Mouse (Mus musculus): ENCODE results near the gene Rbm38. TPM values are rescaled to one million over a fixed set of nuclear protein-coding genes. Genes with fewer than 3 reads are reported as not detected.
A peak's percentile ranks its signal among the peaks of the same experiment; 100 is the strongest.

Gene Rbm38
- polyA plus RNA-seq, 1 experiment from 2014 or later: 10.0 TPM

DNA sequence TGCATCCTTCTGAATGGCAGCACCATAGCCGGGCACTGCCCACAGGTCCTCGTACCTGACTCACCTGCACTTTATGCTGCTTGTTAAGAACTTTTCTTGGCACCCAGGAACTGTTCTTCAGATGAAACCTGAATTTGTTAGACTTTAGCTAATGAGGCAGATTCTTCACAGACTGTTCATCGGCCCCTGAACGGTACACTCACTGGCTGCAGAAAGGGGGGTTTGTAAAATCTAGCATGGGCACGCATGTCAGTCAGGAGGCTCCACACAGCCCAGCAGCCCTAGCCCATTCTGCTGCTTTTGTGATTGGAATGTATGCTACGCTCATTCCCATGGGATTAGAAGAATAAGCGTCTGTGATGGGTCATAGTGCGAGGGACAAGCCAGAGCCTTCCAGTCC is 16.6 kb upstream of the Rbm38 start:
- no peak overlapping the region for H3K27ac ChIP-seq (ENCODE audit: low read depth, low read length)
- H3K27me3 ChIP-seq (replicated peaks; ENCODE audit: control insufficient read depth, insufficient read depth, low read length): no peaks in the 10 kb centered on the region
- H3K4me3 ChIP-seq (ENCODE audit: low read length): no peak overlapping the region
- no peak overlapping the region for H3K9ac ChIP-seq (ENCODE audit: low read depth, low read length)
- peaks cover 36% of the 10 kb centered on the region for H3K36me3 ChIP-seq (ENCODE audit: control insufficient read depth, insufficient read depth, low read length)
- no peaks in the 10 kb centered on the region for H3K9me3 ChIP-seq (ENCODE audit: control insufficient read depth, low read length)
- 93% methylated on average over 8 of the region's 8 CpGs for WGBS
- no peak for ATAC-seq
- peaks cover 9% of the 10 kb centered on the region for H3K4me1 ChIP-seq (ENCODE audit: control insufficient read depth, insufficient read depth, low read depth, low read length)
- no peak overlapping the region for H3K4me2 ChIP-seq (ENCODE audit: low read length)

GRCm38 (mm10) chr2:173010220-173010717 is 10.0 kb upstream of the Rbm38 start:
- Histone ChIP-seq H3K4me3 (ENCODE audit: low read length) (no peak overlapping the region), H3K36me3 (ENCODE audit: control insufficient read depth, insufficient read depth, low read length) (peaks cover 57% of the 10 kb centered on the region), H3K4me1 (ENCODE audit: control insufficient read depth, insufficient read depth, low read depth, low read length) (no peaks in the 10 kb centered on the region), H3K9me3 (ENCODE audit: control insufficient read depth, low read length) (no peaks in the 10 kb centered on the region), H3K27ac (ENCODE audit: low read depth, low read length) (no peak overlapping the region), H3K9ac (ENCODE audit: low read depth, low read length) (no peak overlapping the region), H3K27me3 (replicated peaks; ENCODE audit: control insufficient read depth, insufficient read depth, low read length) (no peaks in the 10 kb centered on the region), H3K4me2 (ENCODE audit: low read length) (no peak overlapping the region)
- no peak for ATAC-seq
- WGBS: 77% methylated on average over 3 of the region's 3 CpGs

DNA sequence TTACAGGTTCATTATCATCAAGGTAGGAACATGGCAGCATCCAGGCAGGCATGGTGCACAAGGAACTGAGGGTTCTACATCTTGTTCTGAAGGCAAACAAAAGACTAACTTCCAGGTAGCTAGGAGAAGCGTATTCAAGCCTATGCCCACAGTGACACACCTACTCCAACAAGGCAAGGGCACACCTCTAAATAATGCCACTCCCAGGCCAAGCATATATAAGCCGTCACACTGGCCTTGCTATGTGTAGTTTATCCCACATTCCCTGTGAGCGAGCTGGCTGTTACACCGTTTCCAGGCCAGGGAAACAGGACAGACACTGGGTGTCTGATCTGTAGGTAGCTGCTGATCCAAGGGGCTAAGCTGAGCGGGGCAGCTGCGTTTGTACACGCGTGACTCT is 8.9 kb upstream of the Rbm38 start:
- H3K4me1 ChIP-seq (ENCODE audit: control insufficient read depth, insufficient read depth, low read depth, low read length): no peaks in the 10 kb centered on the region
- WGBS: 98% methylated on average over 8 of the region's 8 CpGs
- peaks cover 54% of the 10 kb centered on the region for H3K36me3 ChIP-seq (ENCODE audit: control insufficient read depth, insufficient read depth, low read length)
- no peak overlapping the region for H3K9ac ChIP-seq (ENCODE audit: low read depth, low read length)
- H3K4me2 ChIP-seq (ENCODE audit: low read length): no peak overlapping the region
- H3K27ac ChIP-seq (ENCODE audit: low read depth, low read length): no peak overlapping the region
- no peak overlapping the region for H3K4me3 ChIP-seq (ENCODE audit: low read length)
- no peak for ATAC-seq
- no peaks in the 10 kb centered on the region for H3K27me3 ChIP-seq (replicated peaks; ENCODE audit: control insufficient read depth, insufficient read depth, low read length)
- H3K9me3 ChIP-seq (ENCODE audit: control insufficient read depth, low read length): no peaks in the 10 kb centered on the region

GRCm38 (mm10) chr2:173014741-173015287 is 5.5 kb upstream of the Rbm38 start:
- H3K4me3 ChIP-seq (ENCODE audit: low read length): no peak overlapping the region
- ATAC-seq: no peak
- H3K27me3 ChIP-seq (replicated peaks; ENCODE audit: control insufficient read depth, insufficient read depth, low read length): no peaks in the 10 kb centered on the region
- WGBS: 83% methylated on average over 7 of the region's 7 CpGs
- H3K9ac ChIP-seq (ENCODE audit: low read depth, low read length): no peak overlapping the region
- H3K9me3 ChIP-seq (ENCODE audit: control insufficient read depth, low read length): no peaks in the 10 kb centered on the region
- no peak overlapping the region for H3K4me2 ChIP-seq (ENCODE audit: low read length)
- peaks cover 34% of the 10 kb centered on the region for H3K36me3 ChIP-seq (ENCODE audit: control insufficient read depth, insufficient read depth, low read length)
- no peak overlapping the region for H3K27ac ChIP-seq (ENCODE audit: low read depth, low read length)
- peaks cover 3% of the 10 kb centered on the region for H3K4me1 ChIP-seq (ENCODE audit: control insufficient read depth, insufficient read depth, low read depth, low read length)

DNA sequence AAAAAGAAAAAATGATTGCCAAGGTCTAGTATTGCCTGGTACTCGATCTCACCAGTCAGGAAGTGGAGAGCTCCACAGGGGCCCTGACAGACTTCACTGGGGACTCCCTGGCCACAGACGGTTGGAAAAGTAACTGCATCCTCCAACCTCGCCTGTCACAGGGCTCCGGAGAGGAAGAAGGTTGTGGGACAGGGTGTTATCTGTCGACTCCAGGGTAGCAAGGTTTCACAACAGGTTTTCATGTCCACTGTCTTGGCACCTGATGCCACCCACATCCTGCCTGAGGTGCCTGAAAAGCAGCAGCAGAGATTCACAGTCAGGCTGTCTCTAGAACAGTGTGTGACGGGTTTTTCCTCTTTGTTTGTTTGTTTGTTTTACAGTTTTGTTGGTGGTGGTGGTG is 2.4 kb upstream of the Rbm38 start:
- peaks cover 16% of the 10 kb centered on the region; the same call in 1 of the 2 replicates for H3K36me3 ChIP-seq (ENCODE audit: control insufficient read depth, insufficient read depth, low read length)
- no peak overlapping the region for H3K4me3 ChIP-seq (ENCODE audit: low read length)
- 51% methylated on average over 6 of the region's 6 CpGs for WGBS
- H3K27me3 ChIP-seq (replicated peaks; ENCODE audit: control insufficient read depth, insufficient read depth, low read length): peaks cover 3% of the 10 kb centered on the region
- peaks cover 18% of the 10 kb centered on the region for H3K4me1 ChIP-seq (ENCODE audit: control insufficient read depth, insufficient read depth, low read depth, low read length)
- no peak overlapping the region for H3K27ac ChIP-seq (ENCODE audit: low read depth, low read length)
- no peak overlapping the region for H3K4me2 ChIP-seq (ENCODE audit: low read length)
- ATAC-seq: no peak
- no peaks in the 10 kb centered on the region for H3K9me3 ChIP-seq (ENCODE audit: control insufficient read depth, low read length)
- no peak overlapping the region for H3K9ac ChIP-seq (ENCODE audit: low read depth, low read length)

DNA sequence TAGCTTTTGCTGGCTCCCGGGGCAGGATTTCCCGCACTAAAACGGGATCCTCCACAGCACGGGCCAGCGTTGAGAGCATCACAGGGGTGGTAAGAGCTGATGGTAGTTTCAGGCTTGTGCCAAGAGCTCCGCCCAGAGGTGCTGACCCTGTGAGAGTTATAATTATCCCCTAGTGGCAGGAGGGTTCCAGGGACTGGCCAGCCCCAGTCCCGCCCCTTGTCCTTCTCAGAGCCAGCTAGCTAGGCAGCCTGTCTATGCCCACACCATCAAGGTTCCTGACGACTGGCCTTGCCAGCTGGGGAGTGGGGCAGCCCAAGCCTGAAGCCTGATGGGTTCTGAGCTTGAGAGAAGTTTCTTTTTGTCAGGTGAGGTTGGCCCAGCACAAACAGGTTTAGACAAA is 1.7 kb upstream of the Rbm38 start:
- H3K4me1 ChIP-seq (ENCODE audit: control insufficient read depth, insufficient read depth, low read depth, low read length): peaks cover 24% of the 10 kb centered on the region
- H3K9me3 ChIP-seq (ENCODE audit: control insufficient read depth, low read length): no peaks in the 10 kb centered on the region
- H3K27ac ChIP-seq (ENCODE audit: low read depth, low read length): no peak overlapping the region
- H3K36me3 ChIP-seq (ENCODE audit: control insufficient read depth, insufficient read depth, low read length): peaks cover 12% of the 10 kb centered on the region; the same call in 1 of the 2 replicates
- no peak for ATAC-seq
- 24% methylated on average over 8 of the region's 8 CpGs for WGBS
- H3K27me3 ChIP-seq (replicated peaks; ENCODE audit: control insufficient read depth, insufficient read depth, low read length): peaks cover 3% of the 10 kb centered on the region
- no peak overlapping the region for H3K9ac ChIP-seq (ENCODE audit: low read depth, low read length)
- no peak overlapping the region for H3K4me2 ChIP-seq (ENCODE audit: low read length)
- H3K4me3 ChIP-seq (ENCODE audit: low read length): no peak overlapping the region

GRCm38 (mm10) chr2:173019322-173019721 is 976 bp upstream of the Rbm38 start:
- H3K27ac ChIP-seq (ENCODE audit: low read depth, low read length): no peak overlapping the region
- no peaks in the 10 kb centered on the region for H3K9me3 ChIP-seq (ENCODE audit: control insufficient read depth, low read length)
- H3K27me3 ChIP-seq (replicated peaks; ENCODE audit: control insufficient read depth, insufficient read depth, low read length): peaks cover 3% of the 10 kb centered on the region
- WGBS: 19% methylated on average over 9 of the region's 9 CpGs
- peaks cover 8% of the 10 kb centered on the region; the same call in 1 of the 2 replicates for H3K36me3 ChIP-seq (ENCODE audit: control insufficient read depth, insufficient read depth, low read length)
- H3K9ac ChIP-seq (ENCODE audit: low read depth, low read length): 0 out of 2 replicates have a peak overlapping the region, but pooled peaks have one; percentile 24
- ATAC-seq: no peak
- H3K4me1 ChIP-seq (ENCODE audit: control insufficient read depth, insufficient read depth, low read depth, low read length): peaks cover 30% of the 10 kb centered on the region
- H3K4me2 ChIP-seq (ENCODE audit: low read length): peak overlapping the region; percentile 74
- H3K4me3 ChIP-seq (ENCODE audit: low read length): peak overlapping the region; percentile 37

DNA sequence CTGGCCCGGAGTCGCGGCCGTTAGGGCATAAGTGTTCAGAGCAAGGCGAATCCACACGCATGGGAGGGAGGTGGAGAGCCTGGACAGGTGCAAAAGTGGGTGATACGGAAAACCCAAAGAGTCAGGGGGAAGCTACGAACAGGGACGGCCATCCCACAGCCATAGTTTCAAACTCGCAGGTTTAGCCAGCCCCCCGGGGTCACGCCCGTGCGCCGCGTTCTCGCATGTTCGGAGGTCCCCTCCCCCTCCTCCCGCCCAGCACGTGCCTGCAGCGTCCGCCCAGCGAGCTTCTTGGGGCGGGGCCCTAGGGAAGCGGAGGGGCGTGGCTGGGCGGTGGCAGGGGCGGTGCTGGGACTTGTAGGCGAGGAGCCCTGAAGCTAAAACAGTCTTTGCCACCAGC is 508 bp upstream of the Rbm38 start:
- no peaks in the 10 kb centered on the region for H3K9me3 ChIP-seq (ENCODE audit: control insufficient read depth, low read length)
- H3K4me2 ChIP-seq (ENCODE audit: low read length): peak overlapping the region; percentile 74
- peaks cover 4% of the 10 kb centered on the region; the same call in 1 of the 2 replicates for H3K36me3 ChIP-seq (ENCODE audit: control insufficient read depth, insufficient read depth, low read length)
- WGBS: under 1% methylated on average over 20 of the region's 29 CpGs
- peak overlapping the region; percentile 24; the same call in 1 of the 2 replicates for H3K9ac ChIP-seq (ENCODE audit: low read depth, low read length)
- H3K27me3 ChIP-seq (replicated peaks; ENCODE audit: control insufficient read depth, insufficient read depth, low read length): peaks cover 3% of the 10 kb centered on the region
- H3K4me1 ChIP-seq (ENCODE audit: control insufficient read depth, insufficient read depth, low read depth, low read length): peaks cover 34% of the 10 kb centered on the region
- H3K27ac ChIP-seq (ENCODE audit: low read depth, low read length): no peak overlapping the region
- ATAC-seq: peak; percentile 35; the same call in 1 of the 2 replicates
- peak overlapping the region; percentile 37 for H3K4me3 ChIP-seq (ENCODE audit: low read length)

GRCm38 (mm10) chr2:173021633-173022055 is 1.3 kb downstream of the Rbm38 start:
- Histone ChIP-seq H3K27ac (ENCODE audit: low read depth, low read length) (no peak overlapping the region), H3K4me3 (ENCODE audit: low read length) (peak overlapping the region; percentile 76), H3K9ac (ENCODE audit: low read depth, low read length) (peak overlapping the region; percentile 80), H3K9me3 (ENCODE audit: control insufficient read depth, low read length) (no peaks in the 10 kb centered on the region), H3K36me3 (ENCODE audit: control insufficient read depth, insufficient read depth, low read length) (no peaks in the 10 kb centered on the region), H3K4me1 (ENCODE audit: control insufficient read depth, insufficient read depth, low read depth, low read length) (peaks cover 42% of the 10 kb centered on the region), H3K27me3 (replicated peaks; ENCODE audit: control insufficient read depth, insufficient read depth, low read length) (peaks cover 3% of the 10 kb centered on the region), H3K4me2 (ENCODE audit: low read length) (peak overlapping the region; percentile 83)
- ATAC-seq: peak; percentile 87
- WGBS: 0% methylated on average over 34 of the region's 54 CpGs

All from hindbrain, embryonic 16.5 days (tissue).